Mouse (Mus musculus) lung, adult 18-20 months (tissue): ENCODE measurements at regions not wholly inside any gene's neighbourhood (a gene's known extent, or its start where the extent isn't known, plus 50 kb on each side); places are given as distances from the start of the nearest gene placed in this dataset.

Experiments used
- DNase-seq, 2 experiments: peaks; one replicate each; pipeline ENCODE4 v3.0.0; 2022; ENCODE audit warnings: mixed read lengths in 2 of 2

DNA sequence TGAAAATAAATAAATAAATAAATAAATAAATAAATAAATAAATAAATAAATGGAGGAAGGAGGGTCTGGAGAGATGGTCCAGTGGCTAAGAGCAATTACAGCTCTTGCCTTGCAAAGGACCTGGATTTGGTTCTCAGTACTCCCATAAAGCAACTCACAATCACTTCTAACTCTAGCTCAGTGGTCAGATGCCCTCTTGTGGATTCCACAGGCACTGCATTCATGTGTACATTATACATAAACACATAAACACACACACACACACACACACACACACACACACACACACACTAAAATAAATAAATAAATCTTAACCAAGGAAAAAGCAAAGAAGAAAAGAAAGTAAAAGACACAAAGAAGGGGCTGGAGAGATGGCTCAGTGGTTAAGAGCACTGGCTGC, 74.2 kb upstream of the Dhx40 start:
- no peak for DNase-seq

DNA sequence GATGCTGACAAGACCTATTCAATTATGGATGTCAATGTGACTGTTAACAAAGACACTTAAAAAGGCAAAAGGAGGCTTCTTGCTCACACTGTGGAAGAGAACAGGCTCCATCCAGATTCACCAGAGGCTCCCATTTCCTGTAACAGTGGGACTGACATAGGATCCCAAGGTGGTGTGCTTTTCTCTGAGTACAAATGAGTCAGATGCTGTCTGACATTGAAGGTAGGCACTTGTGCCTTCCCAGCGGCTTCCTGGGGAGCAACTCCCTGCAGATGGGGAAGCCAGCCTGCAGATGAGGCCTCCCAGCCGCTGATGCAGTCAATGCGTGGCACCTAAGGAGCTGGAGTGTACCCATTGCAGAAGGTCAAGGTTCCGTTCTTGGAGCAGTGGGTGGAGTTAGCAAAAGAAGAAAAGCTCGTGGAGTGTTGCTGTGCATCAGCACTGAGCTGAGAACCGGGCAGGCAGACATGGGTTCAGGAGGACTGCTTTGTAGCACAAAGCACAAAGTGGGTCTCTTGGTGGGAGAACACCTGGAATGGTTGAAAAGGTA, 71.9 kb upstream of the Dhx40 start:
- no peak for DNase-seq

GRCm38 (mm10) chr11:86878327-86879065, 71.0 kb upstream of the Dhx40 start:
- no peak for DNase-seq

DNA sequence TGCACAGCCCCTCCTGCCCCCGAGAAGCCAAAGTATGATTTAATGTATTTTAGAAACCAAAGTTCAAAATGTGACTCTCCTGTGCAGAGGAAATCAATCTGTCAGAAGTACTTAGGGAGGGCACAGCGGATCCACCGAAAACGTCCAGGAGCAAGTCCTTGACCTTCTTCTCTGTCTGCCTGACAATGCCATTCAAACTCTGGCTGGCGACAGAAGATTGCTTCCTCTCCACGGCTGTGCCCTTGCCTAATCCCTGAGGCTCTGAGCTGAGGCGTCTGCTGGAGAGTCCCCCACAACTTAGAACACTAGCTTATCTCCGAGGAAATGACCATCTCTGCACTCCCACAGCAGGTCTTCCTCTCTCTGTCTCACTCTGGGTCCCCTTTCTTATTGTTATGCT, 69.0 kb upstream of the Dhx40 start:
- DNase-seq = no peak

DNA sequence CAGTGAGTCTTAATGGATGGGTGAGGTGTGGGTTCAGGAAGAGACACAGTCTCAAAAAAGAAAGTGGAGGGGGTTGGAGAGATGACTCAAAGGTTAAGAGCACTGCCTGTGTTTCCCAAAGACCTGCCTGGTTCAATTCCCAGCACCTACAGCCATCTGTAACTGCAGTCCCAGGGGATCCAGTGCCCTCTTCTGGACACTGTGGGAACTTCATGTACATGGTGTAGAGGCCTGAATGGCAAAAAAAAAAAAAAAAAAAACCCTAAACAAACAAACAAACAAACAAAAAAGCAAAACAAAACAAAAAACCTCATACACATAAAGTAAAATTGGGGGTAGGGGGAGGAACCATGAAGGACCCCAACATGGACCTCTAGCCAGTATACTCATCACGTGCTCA, 68.2 kb upstream of the Dhx40 start:
- no peak for DNase-seq

- peak; percentile 33 to 36 for DNase-seq
Measured at GRCm38 (mm10) chr11:86874666-86875295, 67.2 kb upstream of the Dhx40 start.

- DNase-seq = no peak
Measured at GRCm38 (mm10) chr11:86873406-86873700, 65.8 kb upstream of the Dhx40 start.

GRCm38 (mm10) chr11:86872537-86873405, 65.2 kb upstream of the Dhx40 start:
- no peak for DNase-seq

DNA sequence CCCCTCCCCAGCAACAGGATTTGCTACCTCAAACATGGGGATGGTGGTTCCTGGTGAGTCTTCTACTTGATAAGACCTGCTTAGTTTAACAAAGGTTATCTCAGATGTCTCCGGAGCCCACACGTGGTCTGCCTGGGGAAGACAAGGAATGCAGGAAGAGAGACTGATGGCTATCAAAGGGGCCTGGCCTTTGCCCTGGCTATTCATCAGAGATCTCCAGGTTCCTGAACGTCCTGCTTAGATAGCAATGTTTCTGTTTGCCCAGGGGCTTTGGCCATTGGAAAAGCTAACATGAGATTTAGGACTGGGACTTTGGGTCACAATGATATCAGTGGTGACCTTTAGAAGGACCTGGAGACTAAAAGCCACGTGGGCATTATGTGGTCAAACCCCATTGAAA, 64.2 kb upstream of the Dhx40 start:
- DNase-seq = no peak

GRCm38 (mm10) chr11:86870486-86871165, 63.1 kb upstream of the Dhx40 start:
- DNase-seq = no peak

DNA sequence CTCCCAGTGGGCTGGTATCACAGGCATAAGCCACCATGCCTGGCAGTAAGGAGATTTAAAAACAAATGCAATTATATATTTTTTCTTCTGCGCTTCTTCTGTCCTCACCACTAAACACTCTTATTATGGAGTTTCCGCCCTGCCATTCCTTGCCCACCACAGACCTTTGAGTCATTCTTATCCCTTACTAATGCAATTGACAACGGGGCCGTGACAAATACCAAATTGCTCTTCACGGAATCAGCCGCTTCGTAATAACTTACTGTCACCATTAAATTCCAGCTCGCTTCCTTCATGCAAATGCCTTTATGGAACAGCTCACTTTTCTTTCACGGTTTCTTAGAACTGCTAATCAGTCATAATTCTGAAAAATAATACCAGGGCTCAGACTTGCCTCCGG, 59.4 kb upstream of the Dhx40 start:
- DNase-seq = no peak

GRCm38 (mm10) chr11:86859864-86860528, 52.5 kb upstream of the Dhx40 start:
- DNase-seq = peak in 1 of 2 experiments; percentile 29

DNA sequence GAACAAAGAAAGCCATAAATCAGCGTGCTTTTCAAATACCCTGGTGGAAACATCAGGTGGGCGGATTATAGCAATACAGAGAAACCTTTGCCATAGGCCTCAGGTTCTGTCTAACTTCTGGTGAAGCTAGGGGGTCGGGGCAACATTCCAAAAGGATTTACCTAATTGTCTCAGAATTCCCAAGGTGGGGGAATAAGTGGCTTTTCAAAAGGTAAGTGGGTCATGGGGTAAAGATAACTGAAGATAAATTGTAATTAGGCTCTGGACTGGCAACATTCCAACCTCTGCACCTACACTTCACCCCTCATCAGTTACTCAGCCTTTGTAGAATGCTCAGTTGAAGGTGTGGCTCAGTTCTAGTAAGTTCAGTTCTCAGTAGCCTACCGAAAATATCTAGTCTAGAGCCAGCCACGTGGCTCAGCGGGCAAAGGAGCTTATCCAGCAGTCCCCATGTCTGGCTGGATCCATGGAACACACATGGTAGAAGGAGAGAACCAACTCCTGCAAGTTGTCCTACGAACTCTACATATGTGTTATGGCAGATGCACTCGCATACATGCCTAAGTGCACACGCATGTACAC, 51.8 kb upstream of the Dhx40 start:
- peak in 1 of 2 experiments; percentile 6 for DNase-seq

- DNase-seq = no peak
Measured at GRCm38 (mm10) chr11:86858211-86858610, 50.7 kb upstream of the Dhx40 start.
